Mouse (Mus musculus) megakaryocyte-erythroid progenitor cell, adult 5 weeks (primary cell): ENCODE results near the gene Disp1. TPM values are rescaled to one million over a fixed set of nuclear protein-coding genes. Genes with fewer than 3 reads are reported as not detected.

Source experiments
- polyA plus RNA-seq: library from polyadenylated mRNA; stranded (reverse); fragments of >175 nt; gene quantifications from 2 replicates; pipeline ENCODE4 v1.2.3, GENCODE M21; 2012

Disp1 gene
- polyA plus RNA-seq, result 11.8 and 18.6 TPM in 2 replicates

DNA sequence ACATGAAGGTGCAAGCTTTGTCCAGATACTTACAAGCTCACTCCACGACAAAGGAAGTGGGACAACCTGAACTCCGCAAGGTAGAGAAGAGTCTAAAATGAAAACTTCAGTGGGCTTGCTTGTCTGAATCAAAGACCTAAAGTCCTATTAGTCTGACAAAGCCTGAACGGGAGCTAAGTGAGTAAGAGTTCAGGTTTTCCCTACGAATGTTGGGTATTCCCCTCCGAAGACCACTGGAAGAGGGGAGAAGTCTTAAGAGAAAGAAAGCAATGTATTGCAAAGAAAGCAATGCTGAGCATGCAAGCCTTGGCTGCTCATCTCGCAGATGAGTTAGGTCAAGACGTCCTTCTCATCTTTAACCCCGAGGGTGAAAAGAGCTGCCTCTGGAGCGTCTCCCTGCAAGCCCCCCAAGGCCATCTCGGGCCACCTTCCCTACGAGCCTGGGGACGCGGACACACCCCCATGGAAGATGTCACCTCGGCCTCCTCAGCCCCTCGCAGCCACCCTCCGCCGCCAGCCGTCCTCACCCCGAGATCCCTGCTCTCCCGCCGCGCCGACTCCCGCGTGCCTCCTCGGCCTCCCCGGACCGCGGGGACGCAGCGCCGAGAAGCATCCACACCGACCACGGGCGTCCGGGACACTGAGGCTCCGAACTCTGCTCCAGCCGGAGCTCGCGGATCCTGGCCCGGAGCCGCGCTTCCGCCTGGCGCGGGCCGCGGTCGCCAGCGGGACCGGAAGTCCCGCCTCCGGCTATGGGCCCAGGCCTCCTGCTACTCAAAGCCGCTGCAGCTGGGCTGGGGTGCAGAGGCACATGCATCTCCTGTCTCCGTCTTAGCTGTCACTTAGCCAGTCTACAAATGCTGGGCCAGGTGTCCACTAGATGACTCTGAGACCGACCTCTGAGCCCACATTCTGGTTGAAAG, at the start of gene Disp1:
Disp1 (minus strand) TSS at position 727 of the 923 bp plus-strand sequence.

Other genes with a start within 250 kb of the Disp1 start
- gene Aida, start 75.1 kb upstream of the Disp1 start, polyA plus RNA-seq, result 20.8 and 29.3 TPM in 2 replicates
- 3.3 and 4.2 TPM in 2 replicates for gene Brox, start 75.7 kb upstream of the Disp1 start, polyA plus RNA-seq
- 25.2 and 29.9 TPM in 2 replicates for gene Mia3, start 148.0 kb upstream of the Disp1 start, polyA plus RNA-seq
- 1.7 and 2.1 TPM in 2 replicates for gene Taf1a, start 167.5 kb upstream of the Disp1 start, polyA plus RNA-seq
- 0.03 TPM in 2 replicates for gene Hhipl2, start 196.7 kb upstream of the Disp1 start, polyA plus RNA-seq